Mouse (Mus musculus): ENCODE measurements around the gene Cenpo. TPM values are rescaled to one million over a fixed set of nuclear protein-coding genes. Genes with fewer than 3 reads are reported as not detected.
"Not testable (repeated sequence)": the region's sequence is repeated elsewhere in the genome, so short reads cannot be mapped to it uniquely, and the experiment has no call there.

Cenpo gene
- total and polyA plus RNA-seq, 2 experiments from 2014 or later = 5.8 to 9.3 TPM

- no peak for ATAC-seq (ENCODE audit: low FRiP score)
- Histone ChIP-seq H3K9me3 (ENCODE audit: low read length) (no peaks in the 10 kb centered on the region), H3K4me2 (ENCODE audit: low read depth, low read length, poor library complexity, severe bottlenecking) (no peak overlapping the region), H3K9ac (replicated peaks; ENCODE audit: low read length, poor library complexity, severe bottlenecking) (no peak overlapping the region), H3K27ac (ENCODE audit: low read depth, low read length) (no peak overlapping the region), H3K36me3 (ENCODE audit: insufficient read depth, low read length) (peaks cover 14% of the 10 kb centered on the region; the same call in 1 of the 2 replicates), H3K27me3 (ENCODE audit: insufficient read depth, low read length) (no peaks in the 10 kb centered on the region), H3K4me3 (ENCODE audit: low read depth, low read length) (no peak overlapping the region), H3K4me1 (ENCODE audit: insufficient read depth, low read length) (no peaks in the 10 kb centered on the region)
- 92% methylated on average over 16 of the region's 16 CpGs for WGBS
- no peak for DNase-seq (ENCODE audit: low spot score)
- no peak for TF ChIP-seq CTCF (IDR thresholded peaks at IDR 0.05)
Observed at GRCm38 (mm10) chr12:4252742-4253655, 18.9 kb upstream of the Cenpo start.

GRCm38 (mm10) chr12:4249786-4250185 lies 15.7 kb upstream of the Cenpo start:
- no peaks in the 10 kb centered on the region for H3K9me3 ChIP-seq (ENCODE audit: low read length)
- H3K36me3 ChIP-seq (ENCODE audit: insufficient read depth, low read length) = peaks cover 11% of the 10 kb centered on the region
- no peak overlapping the region for H3K9ac ChIP-seq (replicated peaks; ENCODE audit: low read length, poor library complexity, severe bottlenecking)
- no peak overlapping the region for H3K4me3 ChIP-seq (ENCODE audit: low read depth, low read length)
- H3K27ac ChIP-seq (ENCODE audit: low read depth, low read length) = no peak overlapping the region
- no peak for TF ChIP-seq CTCF (IDR thresholded peaks at IDR 0.05)
- ATAC-seq (ENCODE audit: low FRiP score) (no peak), DNase-seq (ENCODE audit: low spot score) (no peak)
- H3K27me3 ChIP-seq (ENCODE audit: insufficient read depth, low read length) = no peaks in the 10 kb centered on the region
- WGBS = 87% methylated on average over 6 of the region's 6 CpGs
- H3K4me2 ChIP-seq (ENCODE audit: low read depth, low read length, poor library complexity, severe bottlenecking) = no peak overlapping the region
- H3K4me1 ChIP-seq (ENCODE audit: insufficient read depth, low read length) = no peaks in the 10 kb centered on the region

GRCm38 (mm10) chr12:4245742-4246141 lies 11.6 kb upstream of the Cenpo start:
- 88% methylated on average over 10 of the region's 10 CpGs for whole genome bisulfite sequencing
- Histone ChIP-seq H3K4me3 (ENCODE audit: low read depth, low read length) (no peak overlapping the region), H3K9me3 (ENCODE audit: low read length) (no peaks in the 10 kb centered on the region), H3K4me1 (ENCODE audit: insufficient read depth, low read length) (no peaks in the 10 kb centered on the region), H3K27me3 (ENCODE audit: insufficient read depth, low read length) (no peaks in the 10 kb centered on the region), H3K4me2 (ENCODE audit: low read depth, low read length, poor library complexity, severe bottlenecking) (no peak overlapping the region), H3K36me3 (ENCODE audit: insufficient read depth, low read length) (peaks cover 4% of the 10 kb centered on the region), H3K9ac (replicated peaks; ENCODE audit: low read length, poor library complexity, severe bottlenecking) (no peak overlapping the region), H3K27ac (ENCODE audit: low read depth, low read length) (no peak overlapping the region)
- TF ChIP-seq CTCF (IDR thresholded peaks at IDR 0.05) = no peak
- DNase-seq (ENCODE audit: low spot score) (no peak), ATAC-seq (ENCODE audit: low FRiP score) (no peak)

- Histone ChIP-seq H3K27ac (ENCODE audit: low read depth, low read length) (no peak overlapping the region), H3K36me3 (ENCODE audit: insufficient read depth, low read length) (peaks cover 4% of the 10 kb centered on the region), H3K9me3 (ENCODE audit: low read length) (no peaks in the 10 kb centered on the region), H3K4me2 (ENCODE audit: low read depth, low read length, poor library complexity, severe bottlenecking) (no peak overlapping the region), H3K4me3 (ENCODE audit: low read depth, low read length) (no peak overlapping the region), H3K27me3 (ENCODE audit: insufficient read depth, low read length) (no peaks in the 10 kb centered on the region), H3K9ac (replicated peaks; ENCODE audit: low read length, poor library complexity, severe bottlenecking) (no peak overlapping the region), H3K4me1 (ENCODE audit: insufficient read depth, low read length) (no peaks in the 10 kb centered on the region)
- no peak for TF ChIP-seq CTCF (IDR thresholded peaks at IDR 0.05)
- WGBS = 82% methylated on average over 2 of the region's 2 CpGs
- DNase-seq (ENCODE audit: low spot score) = no peak
- ATAC-seq (ENCODE audit: low FRiP score) = no peak
Observed at GRCm38 (mm10) chr12:4243805-4244204, 9.7 kb upstream of the Cenpo start.

GRCm38 (mm10) chr12:4240281-4240680 lies 6.2 kb upstream of the Cenpo start:
- not testable (repeated sequence) for H3K9me3 ChIP-seq (ENCODE audit: low read length); DNase-seq (ENCODE audit: low spot score); H3K27ac ChIP-seq (ENCODE audit: low read depth, low read length); H3K36me3 ChIP-seq (ENCODE audit: insufficient read depth, low read length); H3K9ac ChIP-seq (replicated peaks; ENCODE audit: low read length, poor library complexity, severe bottlenecking); H3K4me2 ChIP-seq (ENCODE audit: low read depth, low read length, poor library complexity, severe bottlenecking); H3K4me1 ChIP-seq (ENCODE audit: insufficient read depth, low read length); H3K4me3 ChIP-seq (ENCODE audit: low read depth, low read length); H3K27me3 ChIP-seq (ENCODE audit: insufficient read depth, low read length); ATAC-seq (ENCODE audit: low FRiP score)
- 79% methylated on average over 8 of the region's 8 CpGs for WGBS

GRCm38 (mm10) chr12:4237481-4237880 lies 3.4 kb upstream of the Cenpo start:
- WGBS = 94% methylated on average over 15 of the region's 15 CpGs
- H3K9ac ChIP-seq (replicated peaks; ENCODE audit: low read length, poor library complexity, severe bottlenecking) = no peak overlapping the region
- H3K27ac ChIP-seq (ENCODE audit: low read depth, low read length) = no peak overlapping the region
- no peak overlapping the region for H3K4me2 ChIP-seq (ENCODE audit: low read depth, low read length, poor library complexity, severe bottlenecking)
- no peak overlapping the region for H3K4me3 ChIP-seq (ENCODE audit: low read depth, low read length)
- no peaks in the 10 kb centered on the region for H3K4me1 ChIP-seq (ENCODE audit: insufficient read depth, low read length)
- peaks cover 7% of the 10 kb centered on the region; the same call in 1 of the 2 replicates for H3K36me3 ChIP-seq (ENCODE audit: insufficient read depth, low read length)
- H3K9me3 ChIP-seq (ENCODE audit: low read length) = no peaks in the 10 kb centered on the region
- H3K27me3 ChIP-seq (ENCODE audit: insufficient read depth, low read length) = no peaks in the 10 kb centered on the region
- TF ChIP-seq CTCF (IDR thresholded peaks at IDR 0.05) = no peak
- ATAC-seq (ENCODE audit: low FRiP score) (no peak), DNase-seq (ENCODE audit: low spot score) (no peak)

Measured in midbrain, postnatal 0 days (tissue).